Mouse (Mus musculus) MEL-GATA-1-ER (cell line): ENCODE measurements around the gene Med26.

Experiments
- DNase-seq: peaks from one replicate; pipeline ENCODE4 v3.0.0-alpha.2; 2012; ENCODE audit warnings: low read depth; ENCODE audit errors: extremely low read depth

Gene Med26

GRCm38 (mm10) chr8:72547802-72548643 lies at the start of gene Med26:
Gene Med26 (minus strand): TSS chr8:72548270.
- DNase-seq = peak; percentile 95

DNA sequence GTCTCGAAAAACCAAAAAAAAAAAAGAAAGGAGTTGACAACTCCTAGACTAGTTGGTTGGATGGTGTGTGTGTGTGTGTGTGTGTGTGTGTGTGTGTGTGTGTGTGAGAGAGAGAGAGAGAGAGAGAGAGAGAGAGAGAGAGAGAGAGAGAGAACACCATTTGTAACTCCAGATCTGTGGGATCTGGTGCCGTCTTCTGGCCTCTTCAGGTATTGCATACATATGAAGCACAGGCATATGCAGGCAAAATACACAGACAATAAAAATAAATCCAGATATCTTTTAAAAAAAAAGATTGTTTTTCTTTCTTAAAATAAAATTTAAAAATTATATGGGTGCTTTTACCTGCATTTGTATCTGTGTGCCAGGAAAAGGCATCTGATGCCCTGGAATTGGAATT lies 42.1 kb upstream of the Med26 start:
- peak; percentile 53 for DNase-seq

DNA sequence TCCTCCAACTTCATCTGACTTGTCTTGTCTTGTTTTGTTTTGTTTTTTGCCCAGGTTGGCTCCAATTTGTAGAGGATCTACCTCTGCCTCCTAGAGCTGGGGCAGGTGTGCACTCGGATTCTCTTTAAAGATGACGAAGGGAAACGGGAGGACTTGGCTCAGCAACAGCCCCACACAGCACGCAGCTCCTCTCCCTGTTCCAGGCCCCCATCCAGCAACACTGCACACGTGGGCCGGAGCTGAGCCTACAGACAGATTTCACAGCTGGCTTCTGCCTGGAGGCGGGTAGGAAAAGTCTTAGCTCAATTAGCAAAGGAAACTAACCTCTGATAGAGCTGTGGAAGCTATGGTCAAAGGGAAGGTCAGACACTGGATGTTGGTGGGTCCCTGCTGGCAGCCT lies 41.2 kb upstream of the Med26 start:
- no peak for DNase-seq

- DNase-seq = no peak
Measured at GRCm38 (mm10) chr8:72588865-72589264, 40.8 kb upstream of the Med26 start.

GRCm38 (mm10) chr8:72587806-72588205 lies 39.7 kb upstream of the Med26 start:
- DNase-seq = no peak

GRCm38 (mm10) chr8:72584390-72584789 lies 36.3 kb upstream of the Med26 start:
- no peak for DNase-seq

GRCm38 (mm10) chr8:72583056-72583771 lies 35.1 kb upstream of the Med26 start:
- peak; percentile 34 for DNase-seq

DNA sequence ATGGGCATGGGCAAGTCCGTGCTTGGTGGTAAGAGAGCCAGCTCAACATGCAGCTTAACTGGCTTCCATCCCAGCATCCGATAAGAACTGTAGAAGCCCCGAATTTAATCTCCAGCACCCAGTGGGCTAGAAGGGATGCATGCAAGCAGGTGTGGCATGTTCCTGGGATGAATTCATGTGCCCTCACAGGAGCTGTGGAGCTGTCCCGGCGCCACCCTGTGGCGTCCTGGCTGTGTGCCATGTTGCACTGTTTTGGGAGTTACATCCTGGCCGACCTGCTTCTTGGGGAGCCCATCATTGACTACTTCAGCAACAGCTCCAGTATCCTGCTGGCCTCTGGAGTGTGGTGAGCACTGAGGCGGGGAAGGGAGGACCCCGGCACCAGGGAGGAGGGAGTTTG lies 31.3 kb upstream of the Med26 start:
- DNase-seq = no peak

DNA sequence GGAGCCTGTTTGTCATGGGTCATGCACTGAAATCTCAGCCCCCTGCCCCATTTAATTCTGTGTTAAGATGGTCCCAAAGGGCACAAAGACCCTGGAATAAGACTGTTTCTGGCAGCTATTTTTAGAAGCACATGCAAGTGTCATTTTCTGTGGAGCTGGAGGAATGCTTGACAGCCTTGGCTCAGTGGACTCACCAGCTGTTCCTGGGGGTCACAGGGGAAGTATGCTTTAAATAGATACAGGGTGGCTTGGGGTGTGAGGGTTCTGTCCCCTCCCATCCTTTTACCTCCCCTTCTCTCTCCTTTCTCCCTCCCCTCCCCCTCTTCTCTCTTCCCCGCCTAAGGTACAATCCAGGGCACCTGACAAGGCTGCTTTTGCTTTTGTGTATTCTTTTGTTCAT lies 29.9 kb upstream of the Med26 start:
- DNase-seq = no peak

GRCm38 (mm10) chr8:72577266-72577665 lies 29.2 kb upstream of the Med26 start:
- DNase-seq = no peak

- no peak for DNase-seq
Measured at GRCm38 (mm10) chr8:72575915-72576314, 27.8 kb upstream of the Med26 start.

- DNase-seq = no peak
Measured at GRCm38 (mm10) chr8:72573450-72573849, 25.4 kb upstream of the Med26 start.

DNA sequence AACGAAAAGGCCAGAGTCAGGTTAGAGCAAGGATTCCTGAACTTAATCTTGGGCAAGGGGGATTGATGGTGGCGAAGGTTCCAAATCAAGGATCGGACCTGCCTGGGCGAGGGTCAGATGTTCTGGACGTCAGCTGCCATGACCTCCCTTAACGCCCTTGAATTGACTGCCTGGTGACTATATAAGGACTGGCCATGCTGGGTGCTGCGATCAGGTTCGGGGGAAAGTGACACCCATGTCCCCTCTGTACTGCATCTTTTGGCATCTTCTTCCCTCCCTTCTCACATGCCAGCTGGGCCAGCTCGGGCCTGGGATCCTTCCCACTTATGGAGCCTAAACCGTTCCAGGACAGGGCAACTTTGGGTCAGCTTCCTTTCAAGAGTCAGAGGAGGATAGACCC lies 24.4 kb upstream of the Med26 start:
- DNase-seq = no peak

DNA sequence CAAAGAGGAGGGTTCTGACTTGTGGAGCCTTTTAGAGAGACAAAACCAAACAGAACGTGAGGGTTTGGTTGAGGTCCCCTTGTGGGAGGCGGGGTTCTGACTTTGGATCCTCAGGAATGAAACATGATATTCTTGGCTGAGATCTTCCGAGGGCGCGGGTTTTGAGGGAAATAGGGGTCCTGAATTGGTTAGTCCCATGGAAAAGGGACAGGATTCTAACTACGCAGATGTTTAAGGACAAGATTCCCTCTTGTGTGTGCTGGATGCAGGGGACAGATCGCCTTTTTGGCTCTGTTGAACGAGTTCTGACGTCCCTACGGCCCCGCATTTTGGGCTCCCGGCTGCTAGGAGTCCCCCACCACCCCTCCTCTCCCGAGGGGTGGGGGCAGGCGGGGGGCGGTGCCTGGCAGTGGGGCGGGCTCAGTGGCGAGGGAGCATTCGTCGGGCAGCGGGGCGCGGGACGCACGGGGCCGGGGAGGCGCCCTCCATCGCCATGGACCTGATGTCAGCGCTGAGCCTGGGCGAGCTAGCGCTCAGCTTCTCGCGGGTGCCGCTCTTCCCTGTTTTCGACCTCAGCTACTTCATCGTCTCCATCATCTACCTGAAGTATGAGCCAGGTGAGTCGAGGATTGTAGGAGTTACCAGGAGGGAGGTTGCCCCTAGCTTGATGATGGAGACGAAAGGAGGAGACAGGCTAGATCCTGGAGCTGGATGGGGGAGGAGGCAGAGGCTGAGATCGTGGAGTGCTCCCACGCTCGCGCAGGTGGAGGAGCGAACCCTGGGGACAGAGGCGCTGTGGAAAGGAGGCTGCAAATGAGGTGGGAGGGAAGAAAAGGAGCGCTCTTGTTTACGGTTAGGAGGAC lies 23.8 kb upstream of the Med26 start, which contains the start of gene Tmem38a:
Tmem38a (plus strand) TSS at position 445 of the 863 bp plus-strand sequence.
- DNase-seq = peak; percentile 37

- peak; percentile 96 for DNase-seq
Measured at GRCm38 (mm10) chr8:72570633-72571610, 22.9 kb upstream of the Med26 start, which contains the start of gene Smim7. Gene Smim7 (minus strand): TSS chr8:72571088.

DNA sequence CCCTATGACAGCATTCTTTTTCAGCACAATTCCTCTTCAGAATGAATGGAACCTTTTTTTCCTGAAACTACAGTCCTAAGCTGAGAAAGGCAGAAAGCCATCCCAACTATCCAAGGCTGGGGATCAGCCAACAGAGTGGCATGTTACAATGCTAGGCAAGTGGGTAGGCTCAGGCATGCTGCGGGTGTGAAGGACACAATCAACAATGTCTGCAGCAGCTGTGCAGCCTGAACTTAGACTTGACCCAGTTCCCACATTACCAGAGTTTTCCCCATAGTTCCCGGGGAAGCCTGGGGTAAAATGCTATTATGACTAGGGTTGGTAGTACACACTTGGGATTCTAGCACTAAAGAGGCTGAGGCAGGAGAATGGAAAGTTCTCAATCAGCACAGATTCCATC lies 17.9 kb upstream of the Med26 start:
- DNase-seq = no peak

- DNase-seq = no peak
Measured at GRCm38 (mm10) chr8:72561111-72561689, 13.1 kb upstream of the Med26 start.

- DNase-seq = no peak
Measured at GRCm38 (mm10) chr8:72555770-72556169, 7.7 kb upstream of the Med26 start.

DNA sequence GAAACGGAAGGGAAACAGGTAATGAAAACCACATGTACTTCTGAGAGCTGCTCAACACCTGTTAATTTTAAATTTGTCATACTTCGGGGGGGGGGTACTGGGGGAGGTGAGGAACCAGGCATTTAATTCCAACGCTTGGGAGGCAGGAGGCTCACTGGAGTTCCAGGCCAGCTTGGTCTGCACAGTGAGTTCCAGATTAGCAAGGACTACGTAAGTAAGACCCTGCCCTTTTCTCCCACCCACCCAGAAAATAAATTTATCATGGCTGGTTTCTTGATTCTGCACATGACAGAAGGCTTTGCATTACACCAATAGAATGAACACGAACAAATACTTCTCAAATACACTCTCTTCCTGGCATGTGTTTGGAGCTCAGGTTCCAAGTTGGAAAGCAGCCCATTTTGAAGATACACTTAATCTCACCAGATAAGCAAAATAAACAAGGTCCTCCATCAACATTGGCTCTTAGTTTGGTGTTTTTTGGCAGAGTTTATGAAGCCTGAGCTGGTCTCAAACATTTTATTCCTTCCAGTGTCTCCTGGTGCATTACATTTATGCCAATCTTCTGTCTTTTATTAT lies 1.3 kb upstream of the Med26 start:
- DNase-seq = no peak
